Mouse (Mus musculus): ENCODE measurements at regions not wholly inside any gene's neighbourhood (a gene's known extent, or its start where the extent isn't known, plus 50 kb on each side); places are given as distances from the start of the nearest gene placed in this dataset.

- ATAC-seq (ENCODE audit: insufficient number of reproducible peaks, insufficient read depth, low FRiP score, low read depth) = no peak
- no peaks in the 10 kb centered on the region for H3K27me3 ChIP-seq (ENCODE audit: control insufficient read depth, insufficient read depth, low read length)
- 76% methylated on average over 4 of the region's 4 CpGs for WGBS
These were observed 499.9 kb downstream of the Pdcd6ip start for GRCm38 (mm10) chr9:113208181-113208580.

GRCm38 (mm10) chr9:113199241-113199640, 508.8 kb downstream of the Pdcd6ip start:
- Histone ChIP-seq H3K27ac (replicated peaks in 1 of 2; ENCODE audit: control insufficient read depth in 1 of 2, insufficient read depth in 1 of 2, low read depth in 2 of 2, low read length in 2 of 2) (no peak overlapping the region), H3K36me3 (ENCODE audit: control insufficient read depth, insufficient read depth, low read length) (no peaks in the 10 kb centered on the region), H3K9me3 (ENCODE audit: control insufficient read depth, low read length) (no peaks in the 10 kb centered on the region), H3K4me2 (ENCODE audit: low read length) (no peak overlapping the region), H3K4me1 (ENCODE audit: control insufficient read depth in 2 of 2, insufficient read depth in 2 of 2, low read length in 2 of 2) (no peaks in the 10 kb centered on the region), H3K4me3 (ENCODE audit: control insufficient read depth in 1 of 2, insufficient read depth in 1 of 2, low read depth in 1 of 2, low read length in 2 of 2) (no peak overlapping the region), H3K9ac (ENCODE audit: low read length) (no peak overlapping the region), H3K27me3 (ENCODE audit: control insufficient read depth, insufficient read depth, low read length) (no peaks in the 10 kb centered on the region)
- WGBS = 83% methylated on average over 4 of the region's 4 CpGs
- ATAC-seq (ENCODE audit: insufficient number of reproducible peaks, insufficient read depth, low FRiP score, low read depth) = no peak

More at GRCm38 (mm10) chr9:113208181-113208580, 499.9 kb downstream of the Pdcd6ip start:
- Histone ChIP-seq H3K9me3 (ENCODE audit: control insufficient read depth, low read length) (no peaks in the 10 kb centered on the region), H3K4me3 (ENCODE audit: control insufficient read depth in 1 of 2, insufficient read depth in 1 of 2, low read depth in 1 of 2, low read length in 2 of 2) (no peak overlapping the region), H3K36me3 (ENCODE audit: control insufficient read depth, insufficient read depth, low read length) (no peaks in the 10 kb centered on the region), H3K4me2 (ENCODE audit: low read length) (no peak overlapping the region), H3K4me1 (ENCODE audit: control insufficient read depth in 2 of 2, insufficient read depth in 2 of 2, low read length in 2 of 2) (no peaks in the 10 kb centered on the region), H3K27ac (replicated peaks in 1 of 2; ENCODE audit: control insufficient read depth in 1 of 2, insufficient read depth in 1 of 2, low read depth in 2 of 2, low read length in 2 of 2) (no peak overlapping the region), H3K9ac (ENCODE audit: low read length) (no peak overlapping the region)

GRCm38 (mm10) chr9:113195556-113195955, 512.5 kb downstream of the Pdcd6ip start:
- no peak overlapping the region for H3K27ac ChIP-seq (replicated peaks in 1 of 2; ENCODE audit: control insufficient read depth in 1 of 2, insufficient read depth in 1 of 2, low read depth in 2 of 2, low read length in 2 of 2)
- H3K36me3 ChIP-seq (ENCODE audit: control insufficient read depth, insufficient read depth, low read length) = no peaks in the 10 kb centered on the region
- no peak overlapping the region for H3K4me2 ChIP-seq (ENCODE audit: low read length)
- H3K4me1 ChIP-seq (ENCODE audit: control insufficient read depth in 2 of 2, insufficient read depth in 2 of 2, low read length in 2 of 2) = no peaks in the 10 kb centered on the region; a peak in 1 of 4 replicates
- 69% methylated on average over 4 of the region's 4 CpGs for WGBS
- H3K27me3 ChIP-seq (ENCODE audit: control insufficient read depth, insufficient read depth, low read length) = no peaks in the 10 kb centered on the region
- H3K9me3 ChIP-seq (ENCODE audit: control insufficient read depth, low read length) = no peaks in the 10 kb centered on the region
- H3K4me3 ChIP-seq (ENCODE audit: control insufficient read depth in 1 of 2, insufficient read depth in 1 of 2, low read depth in 1 of 2, low read length in 2 of 2) = no peak overlapping the region
- no peak overlapping the region for H3K9ac ChIP-seq (ENCODE audit: low read length)
- ATAC-seq (ENCODE audit: insufficient number of reproducible peaks, insufficient read depth, low FRiP score, low read depth) = no peak

- Histone ChIP-seq H3K4me1 (ENCODE audit: control insufficient read depth in 2 of 2, insufficient read depth in 2 of 2, low read length in 2 of 2) (no peaks in the 10 kb centered on the region; a peak in 1 of 4 replicates), H3K9ac (ENCODE audit: low read length) (no peak overlapping the region), H3K4me2 (ENCODE audit: low read length) (no peak overlapping the region), H3K4me3 (ENCODE audit: control insufficient read depth in 1 of 2, insufficient read depth in 1 of 2, low read depth in 1 of 2, low read length in 2 of 2) (no peak overlapping the region), H3K27me3 (ENCODE audit: control insufficient read depth, insufficient read depth, low read length) (no peaks in the 10 kb centered on the region), H3K27ac (replicated peaks in 1 of 2; ENCODE audit: control insufficient read depth in 1 of 2, insufficient read depth in 1 of 2, low read depth in 2 of 2, low read length in 2 of 2) (no peak overlapping the region), H3K9me3 (ENCODE audit: control insufficient read depth, low read length) (no peaks in the 10 kb centered on the region), H3K36me3 (ENCODE audit: control insufficient read depth, insufficient read depth, low read length) (no peaks in the 10 kb centered on the region)
- no peak for ATAC-seq (ENCODE audit: insufficient number of reproducible peaks, insufficient read depth, low FRiP score, low read depth)
- WGBS = 50% methylated on average over 3 of the region's 3 CpGs
These were observed 515.3 kb downstream of the Pdcd6ip start for GRCm38 (mm10) chr9:113192773-113193172.

GRCm38 (mm10) chr9:113191163-113191562, 516.9 kb downstream of the Pdcd6ip start:
- H3K27ac ChIP-seq (replicated peaks in 1 of 2; ENCODE audit: control insufficient read depth in 1 of 2, insufficient read depth in 1 of 2, low read depth in 2 of 2, low read length in 2 of 2) = no peak overlapping the region
- H3K9ac ChIP-seq (ENCODE audit: low read length) = no peak overlapping the region
- H3K9me3 ChIP-seq (ENCODE audit: control insufficient read depth, low read length) = no peaks in the 10 kb centered on the region
- no peaks in the 10 kb centered on the region for H3K36me3 ChIP-seq (ENCODE audit: control insufficient read depth, insufficient read depth, low read length)
- WGBS = 54% methylated on average over 3 of the region's 3 CpGs
- H3K4me3 ChIP-seq (ENCODE audit: control insufficient read depth in 1 of 2, insufficient read depth in 1 of 2, low read depth in 1 of 2, low read length in 2 of 2) = no peak overlapping the region
- no peaks in the 10 kb centered on the region for H3K27me3 ChIP-seq (ENCODE audit: control insufficient read depth, insufficient read depth, low read length)
- no peak for ATAC-seq (ENCODE audit: insufficient number of reproducible peaks, insufficient read depth, low FRiP score, low read depth)
- no peaks in the 10 kb centered on the region; a peak in 1 of 4 replicates for H3K4me1 ChIP-seq (ENCODE audit: control insufficient read depth in 2 of 2, insufficient read depth in 2 of 2, low read length in 2 of 2)
- H3K4me2 ChIP-seq (ENCODE audit: low read length) = no peak overlapping the region

GRCm38 (mm10) chr9:113181182-113181581, 526.9 kb downstream of the Pdcd6ip start:
- no peaks in the 10 kb centered on the region for H3K4me1 ChIP-seq (ENCODE audit: control insufficient read depth in 2 of 2, insufficient read depth in 2 of 2, low read length in 2 of 2)
- no peak overlapping the region for H3K9ac ChIP-seq (ENCODE audit: low read length)
- ATAC-seq (ENCODE audit: insufficient number of reproducible peaks, insufficient read depth, low FRiP score, low read depth) = no peak
- 69% methylated on average over 8 of the region's 8 CpGs for WGBS
- H3K9me3 ChIP-seq (ENCODE audit: control insufficient read depth, low read length) = no peaks in the 10 kb centered on the region
- no peak overlapping the region for H3K27ac ChIP-seq (replicated peaks in 1 of 2; ENCODE audit: control insufficient read depth in 1 of 2, insufficient read depth in 1 of 2, low read depth in 2 of 2, low read length in 2 of 2)
- no peak overlapping the region for H3K4me2 ChIP-seq (ENCODE audit: low read length)
- H3K36me3 ChIP-seq (ENCODE audit: control insufficient read depth, insufficient read depth, low read length) = no peaks in the 10 kb centered on the region
- no peak overlapping the region for H3K4me3 ChIP-seq (ENCODE audit: control insufficient read depth in 1 of 2, insufficient read depth in 1 of 2, low read depth in 1 of 2, low read length in 2 of 2)
- no peaks in the 10 kb centered on the region for H3K27me3 ChIP-seq (ENCODE audit: control insufficient read depth, insufficient read depth, low read length)

GRCm38 (mm10) chr9:113177918-113178235, 530.2 kb downstream of the Pdcd6ip start:
- 82% methylated on average over 4 of the region's 4 CpGs for WGBS
- H3K4me2 ChIP-seq (ENCODE audit: low read length) = no peak overlapping the region
- H3K27ac ChIP-seq (replicated peaks in 1 of 2; ENCODE audit: control insufficient read depth in 1 of 2, insufficient read depth in 1 of 2, low read depth in 2 of 2, low read length in 2 of 2) = no peak overlapping the region
- no peaks in the 10 kb centered on the region for H3K27me3 ChIP-seq (ENCODE audit: control insufficient read depth, insufficient read depth, low read length)
- ATAC-seq (ENCODE audit: insufficient number of reproducible peaks, insufficient read depth, low FRiP score, low read depth) = no peak
- H3K4me1 ChIP-seq (ENCODE audit: control insufficient read depth in 2 of 2, insufficient read depth in 2 of 2, low read length in 2 of 2) = no peaks in the 10 kb centered on the region
- no peak overlapping the region for H3K4me3 ChIP-seq (ENCODE audit: control insufficient read depth in 1 of 2, insufficient read depth in 1 of 2, low read depth in 1 of 2, low read length in 2 of 2)
- no peaks in the 10 kb centered on the region for H3K36me3 ChIP-seq (ENCODE audit: control insufficient read depth, insufficient read depth, low read length)
- no peak overlapping the region for H3K9ac ChIP-seq (ENCODE audit: low read length)
- no peaks in the 10 kb centered on the region for H3K9me3 ChIP-seq (ENCODE audit: control insufficient read depth, low read length)

- 47% methylated on average over 15 of the region's 15 CpGs for WGBS
These were observed 530.7 kb downstream of the Pdcd6ip start for GRCm38 (mm10) chr9:113177181-113177917.

More at GRCm38 (mm10) chr9:113177181-113177917, 530.7 kb downstream of the Pdcd6ip start:
- no peaks in the 10 kb centered on the region for H3K36me3 ChIP-seq (ENCODE audit: control insufficient read depth, insufficient read depth, low read length)
- no peak overlapping the region for H3K4me3 ChIP-seq (ENCODE audit: control insufficient read depth in 1 of 2, insufficient read depth in 1 of 2, low read depth in 1 of 2, low read length in 2 of 2)
- no peak for ATAC-seq (ENCODE audit: insufficient number of reproducible peaks, insufficient read depth, low FRiP score, low read depth)
- no peak overlapping the region for H3K27ac ChIP-seq (replicated peaks in 1 of 2; ENCODE audit: control insufficient read depth in 1 of 2, insufficient read depth in 1 of 2, low read depth in 2 of 2, low read length in 2 of 2)
- no peak overlapping the region for H3K4me2 ChIP-seq (ENCODE audit: low read length)
- no peaks in the 10 kb centered on the region for H3K27me3 ChIP-seq (ENCODE audit: control insufficient read depth, insufficient read depth, low read length)
- H3K9ac ChIP-seq (ENCODE audit: low read length) = no peak overlapping the region
- no peaks in the 10 kb centered on the region for H3K9me3 ChIP-seq (ENCODE audit: control insufficient read depth, low read length)
- no peaks in the 10 kb centered on the region for H3K4me1 ChIP-seq (ENCODE audit: control insufficient read depth in 2 of 2, insufficient read depth in 2 of 2, low read length in 2 of 2)

Data from heart, embryonic 14.5 days (tissue).